Mouse (Mus musculus): ENCODE measurements around the gene Zc3hav1. TPM values are rescaled to one million over a fixed set of nuclear protein-coding genes. Genes with fewer than 3 reads are reported as not detected.
"Not testable (repeated sequence)": the region's sequence is repeated elsewhere in the genome, so short reads cannot be mapped to it uniquely, and the experiment has no call there.

Gene Zc3hav1
- 10 to 100 TPM; 56.9 to 69.1 TPM for total RNA-seq (2021)
- long read RNA-seq, experiment 1, full-length matches to known transcripts, result 4 of 71 reads
- long read RNA-seq, experiment 1, partial matches to known transcripts, result 5 of 71 reads
- long read RNA-seq, experiment 1, other reads (novel, unspliced or antisense), result 62 of 71 reads
- long read RNA-seq, experiment 2, partial matches to known transcripts, result 1 of 12 reads
- long read RNA-seq, experiment 2, other reads (novel, unspliced or antisense), result 11 of 12 reads

DNA sequence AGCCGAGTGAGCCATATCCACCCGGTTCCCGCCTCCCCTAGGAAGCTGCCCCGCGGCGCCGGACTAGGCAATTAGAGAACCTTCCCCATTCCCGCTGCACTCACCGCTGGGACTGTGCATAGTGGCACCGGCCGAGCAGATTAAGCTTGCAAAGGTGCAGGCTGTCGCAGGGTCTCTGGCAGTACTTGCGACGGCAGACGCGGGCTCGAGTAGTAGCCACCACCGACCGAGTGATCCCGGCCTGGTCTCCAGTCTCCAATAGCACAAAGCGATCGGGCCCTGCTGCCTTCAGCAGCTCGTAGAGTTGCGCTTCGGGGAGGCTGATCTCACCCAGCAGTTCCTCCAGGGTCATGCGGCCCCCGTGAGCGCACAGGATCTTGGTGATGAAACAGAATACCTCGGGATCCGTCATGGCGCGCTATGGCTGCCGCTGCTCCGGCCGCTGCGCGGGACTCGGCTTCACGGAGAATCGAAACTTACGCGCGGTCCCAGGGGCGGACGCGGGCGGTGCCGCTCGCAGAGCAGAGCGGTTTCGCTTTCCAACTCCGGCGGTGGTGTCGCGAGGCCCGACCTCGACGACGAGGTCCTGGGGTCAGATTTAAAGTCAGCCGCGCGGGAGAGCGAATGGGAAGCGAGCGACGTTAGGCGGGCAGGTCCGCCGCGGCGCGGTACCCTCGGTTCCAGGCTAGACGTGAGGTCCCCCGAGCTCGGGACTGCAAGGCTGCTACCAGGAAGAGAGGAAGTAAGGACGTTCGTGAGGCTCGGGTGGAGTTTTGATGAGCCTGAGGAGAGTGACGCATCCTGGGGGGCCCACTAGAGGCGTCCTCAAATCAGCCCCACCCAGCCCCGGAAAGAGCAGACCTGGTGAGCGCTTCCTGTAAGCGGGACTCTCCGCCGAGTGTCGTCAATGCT, at the start of gene Zc3hav1:
Gene Zc3hav1 (minus strand): TSS at position 793 of the 912 bp plus-strand sequence.
- peak; percentile 86 to 91 for DNase-seq

DNA sequence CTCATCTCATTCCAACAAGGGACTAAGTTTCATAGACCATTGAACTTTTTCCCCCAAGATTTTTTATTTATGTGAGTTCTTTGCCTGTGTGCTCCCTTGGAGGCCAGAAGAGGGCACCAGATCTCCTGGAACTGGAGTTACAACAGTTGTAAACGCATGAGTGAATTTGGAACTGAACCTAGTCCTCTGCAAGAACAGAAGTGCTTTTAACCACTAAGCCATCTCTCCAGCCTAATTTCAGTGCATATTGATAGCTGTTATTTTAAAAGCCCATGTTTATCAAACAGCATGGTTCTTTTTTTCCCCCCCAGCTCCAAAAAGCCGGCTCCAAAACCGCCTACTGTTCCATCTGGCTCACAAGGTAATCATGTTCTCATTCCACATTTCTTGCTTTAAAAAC, 35.3 kb upstream of the Zc3hav1 start:
- peak in 1 of 2 experiments; percentile 15 for DNase-seq

DNA sequence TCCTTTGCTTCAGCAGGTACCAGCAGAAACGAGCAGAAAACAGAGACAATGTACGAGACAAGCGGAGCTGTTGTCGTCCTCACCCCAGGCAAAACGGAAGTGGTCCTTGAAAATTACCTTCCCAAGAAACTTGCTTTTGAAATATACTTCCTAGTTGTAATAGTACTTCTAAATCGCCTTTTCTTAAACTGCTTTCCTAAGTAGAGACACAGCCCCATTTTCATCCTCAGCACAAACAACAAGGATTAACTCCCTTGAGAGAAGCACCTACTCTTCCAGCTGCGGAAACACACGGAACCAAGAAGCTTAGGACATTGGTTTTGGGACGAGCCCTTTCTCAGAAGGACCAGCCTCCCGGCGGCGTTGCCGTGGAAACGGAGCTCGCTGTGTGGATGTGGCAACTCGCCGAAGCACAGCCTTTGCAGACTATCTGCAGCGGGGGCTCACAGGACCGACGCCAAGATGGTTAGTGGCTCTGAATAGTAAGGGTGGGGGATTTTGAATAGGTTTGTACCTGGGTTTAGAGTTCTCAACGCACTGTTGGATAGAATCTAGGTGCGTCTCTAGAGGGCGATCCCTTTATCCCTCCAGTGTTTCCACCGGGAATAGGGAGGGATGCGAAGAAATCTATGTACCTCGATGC, 26.8 kb upstream of the Zc3hav1 start, which contains the start of gene Ttc26:
Gene Ttc26 (plus strand): TSS at position 341 of the 643 bp plus-strand sequence.
- DNase-seq, result peak; percentile 86 to 87

DNA sequence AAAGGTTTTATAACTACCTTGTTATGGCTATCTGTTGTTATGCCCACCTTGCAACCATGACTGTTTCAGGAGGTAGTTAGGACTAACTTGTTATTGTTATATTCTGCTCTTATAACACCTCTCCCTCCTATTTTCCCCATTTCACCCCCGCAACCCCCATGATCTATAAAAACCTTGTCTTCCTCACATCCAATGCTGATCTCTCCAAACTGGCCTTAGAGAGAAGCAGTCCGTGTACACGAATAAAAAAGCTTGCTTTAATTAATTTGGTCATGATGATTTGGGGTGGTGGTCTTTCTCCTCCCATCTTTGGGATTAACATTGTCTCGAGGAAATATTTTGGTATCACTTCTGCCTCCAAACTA, 26.3 kb upstream of the Zc3hav1 start:
- no peak for DNase-seq

DNA sequence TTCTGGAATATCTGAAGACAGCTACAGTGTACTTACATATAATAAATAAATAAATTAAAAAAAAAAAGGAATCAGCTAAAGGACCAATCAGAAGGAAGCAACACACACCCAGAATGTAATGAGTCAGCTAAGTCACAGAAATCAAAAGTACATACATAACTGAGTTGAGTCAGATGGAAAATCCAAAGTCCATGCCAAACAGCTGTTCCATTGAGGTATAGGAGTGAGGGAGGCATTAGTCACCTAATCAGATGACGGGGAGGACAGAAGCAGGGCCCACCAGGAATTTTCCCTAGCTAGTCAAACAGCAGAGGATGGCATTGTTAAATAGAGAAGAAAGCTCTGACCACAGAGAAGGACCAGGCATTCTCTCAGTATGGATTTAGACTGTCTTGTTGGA, 19.9 kb upstream of the Zc3hav1 start:
- DNase-seq, result no peak

DNA sequence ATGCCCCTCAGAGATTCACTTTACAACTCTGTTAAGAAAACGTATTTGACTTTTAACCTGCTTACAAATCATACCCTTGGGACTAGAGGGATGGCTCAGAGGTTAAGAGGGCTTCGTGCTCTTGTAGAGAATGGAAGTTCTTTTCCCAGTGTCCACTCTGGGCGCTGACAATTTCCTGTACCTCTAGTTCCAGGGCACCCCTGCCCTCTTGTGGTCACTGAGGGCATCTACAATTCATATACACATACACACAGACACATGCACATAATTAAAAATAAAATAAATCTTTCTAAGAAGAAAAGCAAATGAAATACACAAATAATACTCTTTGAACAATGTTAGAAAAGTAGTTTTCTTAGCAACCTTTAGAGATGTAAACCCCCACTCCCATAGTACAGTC, 15.5 kb upstream of the Zc3hav1 start:
- DNase-seq, result no peak

DNA sequence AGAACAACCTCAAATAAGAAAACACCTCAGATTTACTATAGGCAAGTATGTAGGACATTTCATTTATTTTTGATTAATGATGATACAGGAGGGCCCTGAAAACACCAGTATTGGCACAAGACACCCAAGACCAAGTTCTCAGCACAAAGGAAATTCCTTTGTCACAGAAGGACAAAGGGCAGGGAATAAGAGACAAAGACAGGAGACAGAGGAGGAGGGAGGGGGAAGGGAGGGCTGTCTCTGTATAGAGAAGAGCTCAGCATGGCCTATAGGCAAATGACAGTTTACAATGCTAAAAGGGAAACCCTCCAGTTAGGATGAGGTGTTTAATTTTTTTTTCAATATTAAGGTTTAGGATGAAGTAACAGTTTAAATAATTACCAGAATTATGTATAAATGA, 9.7 kb upstream of the Zc3hav1 start:
- DNase-seq, result no peak

DNA sequence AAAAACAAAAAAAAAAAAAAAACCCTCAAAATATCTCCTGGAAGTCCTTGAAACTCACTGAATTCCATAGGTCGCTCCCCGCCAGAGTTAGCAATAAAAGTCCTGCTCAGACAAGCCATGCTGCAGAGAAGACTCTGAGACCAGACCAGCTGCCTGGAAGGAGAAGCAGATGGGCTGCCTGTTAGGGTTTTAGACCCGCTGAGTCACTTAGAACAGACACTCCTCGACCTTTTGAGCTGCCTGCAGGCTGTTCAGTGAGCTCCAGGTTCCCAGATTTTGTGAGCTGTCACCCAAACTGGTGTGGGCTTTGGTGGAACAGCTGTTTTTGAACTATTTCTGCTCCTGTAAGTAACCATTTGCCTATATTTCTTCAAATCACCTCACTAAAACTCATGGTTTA, 9.0 kb upstream of the Zc3hav1 start:
- no peak for DNase-seq

DNA sequence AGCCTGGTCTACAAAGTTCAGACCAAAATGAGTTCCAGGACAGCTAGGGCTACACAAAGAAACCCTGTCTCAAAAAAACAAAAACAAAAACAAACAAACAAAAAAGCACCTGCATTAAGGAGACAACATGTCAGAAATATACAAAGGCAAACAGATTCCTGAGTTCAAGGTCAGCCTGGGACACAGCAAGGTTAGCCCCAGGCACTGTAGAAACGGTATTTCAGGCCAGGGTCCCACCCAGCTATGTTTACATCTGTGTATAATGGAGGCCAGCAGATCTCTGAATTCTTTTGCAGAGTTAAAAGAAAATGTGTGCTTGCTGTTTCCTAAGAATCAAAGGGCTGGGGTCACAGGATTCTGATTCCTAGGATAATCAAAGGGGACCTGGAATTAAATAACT, 7.5 kb upstream of the Zc3hav1 start:
- no peak for DNase-seq

DNA sequence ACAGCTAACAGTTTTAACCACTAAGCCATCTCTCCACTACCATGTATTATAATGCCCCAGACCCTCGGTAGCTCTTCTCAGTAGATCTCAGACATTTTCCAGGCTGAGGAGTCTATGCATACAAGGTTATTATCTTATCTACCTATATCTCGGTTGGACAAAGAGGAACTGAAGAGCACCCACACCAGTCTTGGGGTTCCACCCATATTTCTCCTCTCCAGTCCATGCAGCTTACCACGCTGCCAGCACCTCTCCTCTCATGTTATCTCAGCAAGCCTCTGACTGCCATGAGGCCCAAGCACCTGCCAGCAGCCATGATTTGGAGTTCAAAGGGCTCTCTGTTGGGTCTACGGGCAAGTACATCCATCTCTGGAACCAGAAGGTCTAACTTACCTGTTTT, 6.7 kb upstream of the Zc3hav1 start:
- DNase-seq, result no peak

DNA sequence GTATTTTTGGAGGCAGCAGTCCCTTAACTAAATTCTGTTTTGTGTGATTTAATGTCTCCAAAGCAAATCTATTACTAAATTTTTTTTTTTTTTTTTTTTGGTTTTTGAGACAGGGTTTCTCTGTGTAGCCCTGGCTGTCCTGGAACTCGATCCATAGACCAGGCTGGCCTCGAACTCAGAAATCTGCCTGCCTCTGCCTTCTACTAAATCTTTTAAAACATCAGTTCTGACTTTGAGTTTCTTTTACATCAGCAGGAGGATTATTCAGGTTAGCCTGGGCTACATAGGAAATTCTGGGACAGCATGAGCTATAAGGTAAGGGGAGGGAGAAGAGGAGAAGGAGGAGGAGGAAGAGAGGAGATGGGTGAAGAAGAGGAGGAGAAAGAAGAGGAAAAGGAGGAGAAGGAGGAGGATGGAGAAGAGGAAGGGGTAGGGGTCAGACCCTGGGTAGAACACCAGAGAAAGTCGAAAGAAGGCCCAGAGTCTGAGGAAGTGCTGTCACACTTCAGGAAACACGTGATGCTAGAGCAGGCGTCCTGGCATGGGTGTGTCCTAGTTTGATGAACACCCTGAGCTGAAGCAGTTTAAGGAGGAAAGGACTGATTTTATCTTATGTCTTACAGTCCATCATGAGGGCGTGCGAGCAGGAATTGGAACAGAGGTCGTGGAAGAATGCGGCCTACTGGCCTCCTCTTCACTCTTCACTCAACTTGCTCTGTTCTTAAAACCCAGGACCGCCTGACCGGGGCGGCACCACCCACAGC, 5.5 kb upstream of the Zc3hav1 start:
- DNase-seq, result no peak

DNA sequence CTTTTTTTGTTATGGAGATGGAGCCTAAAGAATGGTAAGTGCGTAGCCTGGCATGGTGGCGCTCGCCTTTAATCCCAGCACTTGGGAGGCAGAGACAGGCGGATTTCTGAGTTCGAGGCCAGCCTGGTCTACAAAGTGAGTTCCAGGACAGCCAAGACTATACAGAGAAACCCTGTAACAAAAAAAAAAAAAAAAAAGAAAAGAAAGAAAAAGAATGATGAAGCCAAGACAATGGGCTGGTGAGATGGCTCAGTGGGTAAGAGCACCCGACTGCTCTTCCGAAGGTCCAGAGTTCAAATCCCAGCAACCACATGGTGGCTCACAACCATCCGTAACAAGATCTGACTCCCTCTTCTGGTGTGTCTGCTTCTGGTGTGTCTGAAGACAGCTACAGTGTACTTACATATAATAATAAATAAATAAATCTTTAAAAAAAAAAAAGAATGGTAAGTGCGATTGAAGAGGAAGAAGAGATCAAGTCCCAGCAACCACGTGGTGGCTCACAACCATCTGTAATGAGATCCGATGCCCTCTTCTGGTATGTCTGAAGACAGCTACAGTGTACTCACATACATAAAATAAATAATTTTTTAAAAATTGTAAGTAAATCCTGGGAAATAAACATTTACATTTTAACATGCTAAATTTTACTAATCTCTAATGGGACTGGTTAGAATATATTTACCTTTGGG, 4.8 kb upstream of the Zc3hav1 start:
- DNase-seq, result not testable (repeated sequence)

DNA sequence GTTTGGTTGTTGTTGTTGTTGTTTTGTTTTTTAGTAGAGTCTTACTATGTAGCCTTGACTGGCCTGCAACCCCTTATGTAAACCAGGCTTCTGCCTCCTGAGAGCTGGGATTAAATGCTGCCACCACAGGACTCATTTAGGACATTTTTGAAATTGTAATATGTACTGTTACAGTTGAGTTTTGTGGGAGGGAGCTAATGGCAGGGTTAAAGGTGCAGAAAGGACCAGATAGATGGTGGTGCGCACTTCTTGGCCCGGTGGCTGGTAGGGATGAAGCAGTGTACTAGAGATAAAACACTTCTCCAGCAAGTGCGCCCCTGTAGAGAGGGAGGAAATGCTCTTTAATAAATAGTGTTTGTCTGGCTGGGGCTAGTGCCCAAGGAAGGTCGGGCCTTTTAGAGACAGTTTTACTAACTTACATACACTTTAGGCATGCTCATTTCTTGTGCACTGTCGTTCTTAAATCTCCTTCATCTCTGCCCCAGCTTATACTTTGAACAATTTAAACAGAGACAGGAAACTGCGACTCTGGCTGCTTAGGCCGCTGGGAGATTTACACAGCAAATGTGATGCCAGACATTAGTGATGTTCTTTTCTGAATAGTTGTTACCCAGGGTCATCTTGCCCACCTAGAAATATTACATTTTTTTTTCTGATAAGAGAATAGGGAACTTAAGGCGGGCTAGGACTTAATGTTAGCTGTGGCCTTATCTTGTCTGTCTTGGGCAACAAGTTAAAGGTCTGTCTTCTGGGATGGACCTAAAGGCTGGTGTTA, 4.0 kb upstream of the Zc3hav1 start:
- no peak for DNase-seq

DNA sequence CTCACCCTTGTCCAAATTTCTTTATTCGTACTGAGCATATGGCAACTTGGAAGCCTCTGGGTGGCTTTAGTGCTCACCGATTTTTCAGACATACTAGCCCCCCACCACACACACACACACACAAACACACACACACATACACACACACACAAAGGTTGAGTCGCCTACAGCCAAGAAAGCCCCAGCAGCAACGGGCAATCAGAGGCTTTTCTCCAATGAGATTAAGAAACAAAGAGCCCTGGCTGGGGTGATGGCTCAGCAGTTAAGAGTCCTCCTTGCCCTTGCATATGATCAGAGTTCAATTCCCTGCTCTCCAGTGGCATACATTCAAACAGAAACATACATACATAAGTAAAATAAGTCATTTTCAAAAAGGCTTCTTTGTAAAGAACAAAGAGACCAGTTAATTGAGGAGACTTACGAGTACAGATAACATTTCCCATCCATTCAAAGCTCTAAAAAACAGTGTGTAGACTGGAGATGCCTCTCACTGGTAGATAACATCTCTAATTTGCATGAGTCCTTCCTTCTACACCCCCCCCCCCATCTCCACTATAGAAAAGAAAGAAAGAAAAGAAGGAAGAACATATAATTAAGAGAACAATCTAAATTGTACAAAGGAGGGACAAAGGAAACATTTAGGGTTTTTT, 3.3 kb upstream of the Zc3hav1 start:
- no peak for DNase-seq

DNA sequence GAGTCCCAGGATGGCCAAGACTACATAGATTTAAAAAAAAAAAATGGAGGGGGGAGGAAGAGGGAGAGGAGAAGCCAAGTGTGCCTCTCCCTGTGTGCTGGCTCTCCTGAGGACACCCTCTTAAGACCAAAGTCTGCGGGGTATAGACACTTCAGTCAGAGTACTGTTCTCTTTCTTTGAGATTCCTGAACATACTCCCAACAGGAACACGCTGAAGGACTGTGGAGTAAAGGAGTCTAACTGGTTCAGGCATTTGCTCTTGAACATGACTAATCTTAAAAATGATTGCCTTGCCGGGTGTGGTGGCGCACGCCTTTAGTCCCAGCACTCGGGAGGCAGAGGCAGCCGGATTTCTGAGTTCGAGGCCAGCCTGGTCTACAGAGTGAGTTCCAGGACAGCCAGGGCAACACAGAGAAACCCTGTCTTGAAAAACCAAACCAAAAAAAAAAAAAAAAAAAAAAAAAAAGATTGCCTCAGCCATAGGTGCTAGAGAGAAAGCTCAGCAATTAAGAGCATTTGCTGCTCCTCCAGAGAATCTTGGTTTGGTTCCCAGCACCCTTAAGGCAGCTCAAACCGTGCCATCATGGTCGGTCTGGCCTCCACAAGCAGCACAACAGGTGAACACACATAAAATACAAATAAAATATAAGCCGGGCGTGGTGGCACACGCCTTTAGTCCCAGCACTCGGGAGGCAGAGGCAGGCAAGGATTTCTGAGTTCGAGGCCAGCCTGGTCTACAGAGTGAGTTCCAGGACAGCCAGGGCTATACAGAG, 2.4 kb upstream of the Zc3hav1 start:
- not testable (repeated sequence) for DNase-seq

DNA sequence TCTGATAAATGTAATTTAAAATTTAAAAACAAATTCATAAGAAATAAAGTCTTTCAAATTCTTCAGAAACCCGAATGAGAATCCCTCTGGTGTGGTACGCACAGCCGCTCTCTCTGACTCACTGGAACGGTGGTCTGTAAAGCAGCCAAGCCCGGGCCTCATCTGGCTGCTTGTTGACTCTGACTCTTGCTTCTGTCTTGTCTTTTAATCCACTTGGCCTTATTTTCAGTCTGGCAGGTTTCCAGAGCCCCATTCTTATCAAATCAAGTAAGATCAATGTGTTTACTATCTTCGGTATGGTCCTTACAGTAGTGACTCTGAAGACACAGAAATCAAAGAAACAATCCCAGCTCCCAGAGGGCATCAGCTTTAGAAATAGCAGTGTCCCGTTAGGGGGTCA, 1.5 kb upstream of the Zc3hav1 start:
- DNase-seq, result peak; percentile 36 to 38

DNA sequence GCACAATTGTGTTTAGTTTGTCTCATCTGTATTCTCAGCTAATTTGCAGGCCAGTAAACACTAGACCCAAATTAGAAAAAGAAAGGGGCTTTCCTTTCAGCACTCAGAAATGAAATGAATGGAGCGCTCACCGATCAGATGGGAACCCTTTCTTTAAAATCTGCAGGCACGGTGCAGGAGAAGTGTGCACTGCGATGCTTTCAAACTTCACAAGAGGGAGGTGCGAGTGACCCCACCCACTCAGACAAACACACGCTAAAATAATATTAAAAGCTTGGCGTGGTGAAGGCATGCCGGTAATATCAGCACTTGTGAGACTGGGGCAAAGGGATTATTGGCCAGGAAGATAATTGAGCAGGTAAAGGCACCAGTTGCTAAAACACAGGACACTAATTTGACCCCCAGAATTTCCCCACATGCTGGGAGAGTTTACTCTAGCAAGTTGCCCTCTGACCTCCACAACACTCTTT, 986 bp upstream of the Zc3hav1 start:
- no peak for DNase-seq

DNA sequence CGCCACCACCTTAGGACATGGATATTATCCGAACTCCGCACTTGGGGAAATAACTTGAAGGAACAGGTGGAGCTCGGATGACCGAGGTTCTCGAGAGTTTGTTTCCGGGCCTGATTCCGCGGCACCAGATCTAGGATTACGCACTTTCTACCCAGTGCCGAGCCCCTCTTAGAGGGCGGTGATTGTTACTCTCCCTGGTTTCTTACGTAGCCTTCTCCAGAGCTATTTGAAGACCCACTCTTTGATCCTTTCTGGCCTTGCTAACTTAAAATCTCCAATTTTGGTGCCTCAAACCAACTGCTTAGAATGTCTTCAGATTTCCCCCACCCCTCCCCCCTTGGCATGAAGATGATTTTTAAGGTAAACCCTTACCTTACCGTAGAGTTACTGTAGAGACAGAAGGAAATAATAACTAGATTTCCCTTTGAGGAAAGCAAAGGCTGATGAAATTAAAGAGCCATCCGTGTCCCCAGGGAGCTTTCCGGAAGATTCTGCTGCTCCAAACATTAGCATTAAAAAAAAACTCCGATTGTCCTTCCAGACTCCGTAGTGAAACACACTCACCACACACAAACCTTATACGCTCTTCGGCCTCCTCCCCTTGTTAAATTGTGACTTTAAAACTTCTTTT, 435 bp upstream of the Zc3hav1 start:
- DNase-seq, result peak in 1 of 2 experiments; percentile 30

DNA sequence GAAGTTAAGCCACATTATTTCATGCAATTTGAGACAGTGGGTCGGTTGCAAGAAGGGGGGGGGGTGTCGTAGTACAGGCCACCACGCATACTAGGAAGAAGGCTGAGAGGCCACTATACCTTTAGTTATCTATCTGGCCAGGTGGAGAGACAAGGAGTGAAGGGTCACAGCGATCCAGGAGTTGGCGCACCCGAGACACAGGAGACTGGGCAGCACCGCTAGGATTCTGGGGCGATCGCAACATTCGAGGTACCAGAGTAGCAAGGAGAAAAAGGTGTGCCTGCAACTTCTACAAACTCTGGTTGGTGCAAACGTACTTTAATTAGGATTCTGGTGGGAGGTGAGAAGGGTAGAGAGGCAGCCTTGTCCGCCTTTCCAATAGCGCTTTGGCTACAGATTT, 1.2 kb downstream of the Zc3hav1 start:
- no peak for DNase-seq
